Mouse (Mus musculus) liver, adult 2 months (tissue): ENCODE measurements at regions not wholly inside any gene's neighbourhood (a gene's known extent, or its start where the extent isn't known, plus 50 kb on each side); places are given as distances from the start of the nearest gene placed in this dataset.

ENCODE experiments used
- CTCF ChIP-seq: fragments of 200-500 bp; IDR thresholded peaks from 2 replicates; pipeline ENCODE4 v1.5.1; 2011; ENCODE audit warnings: low read depth, low read length, control low read depth
- POLR2A ChIP-seq: fragments of 200-500 bp; IDR thresholded peaks from 2 replicates; pipeline ENCODE4 v1.6.1; 2011; ENCODE audit warnings: low read length, control low read depth; ENCODE audit not compliant: insufficient read depth; ENCODE audit errors: extremely low read depth

- TF ChIP-seq CTCF (no peak), POLR2A (no peak)
These were observed 295.6 kb upstream of the Etaa1 start for GRCm38 (mm10) chr11:18249236-18249635.
